Mouse (Mus musculus) olfactory bulb, adult 2 months (tissue): Measurements from ENCODE around the gene Glrx.

Experiments
- CTCF ChIP-seq: fragments of 200-500 bp; IDR thresholded peaks from 2 replicates; pipeline ENCODE4 v1.5.1; 2012; ENCODE audit warnings: low read depth, mild to moderate bottlenecking, low read length, moderate library complexity; ENCODE audit not compliant: insufficient read depth
- POLR2A ChIP-seq: fragments of 200-500 bp; IDR thresholded peaks from 2 replicates; pipeline ENCODE4 v1.6.1; 2012; ENCODE audit warnings: mild to moderate bottlenecking, low read depth, low read length, moderate library complexity; ENCODE audit not compliant: insufficient read depth

DNA sequence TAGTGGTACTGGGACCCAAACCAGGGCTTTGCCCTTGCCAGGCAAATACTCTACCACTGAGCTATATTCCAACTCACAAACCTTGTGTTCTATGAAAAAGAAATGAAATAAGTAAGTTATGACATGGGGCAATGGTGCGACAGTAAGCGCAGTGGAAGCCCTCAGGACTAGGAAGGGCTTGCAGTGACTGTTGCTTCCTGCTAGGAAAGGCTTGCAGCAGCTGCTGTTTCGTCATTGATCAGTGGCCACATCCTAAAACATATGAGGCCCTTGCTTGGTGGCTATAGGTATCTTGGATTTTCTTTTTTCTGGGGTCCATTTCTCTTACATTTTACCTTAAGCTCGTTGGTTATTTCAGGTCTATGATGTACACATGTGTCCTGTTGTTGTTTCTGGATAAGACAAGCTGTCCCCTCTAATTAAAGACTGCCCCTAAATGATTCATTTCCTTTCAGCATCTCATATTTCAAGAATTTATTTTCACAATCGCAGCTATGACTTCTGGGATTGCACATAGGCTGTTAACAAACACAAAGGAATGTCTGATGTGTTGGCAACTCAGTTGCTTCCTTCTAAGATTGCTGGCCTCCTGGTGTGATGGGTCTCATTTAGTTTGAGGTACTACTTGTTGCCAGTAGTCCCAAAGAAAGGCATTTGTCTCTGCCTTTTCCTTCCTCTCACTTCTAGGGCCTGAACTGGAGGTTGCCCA, 14.9 kb upstream of the Glrx start:
- no peak for TF ChIP-seq CTCF
- TF ChIP-seq POLR2A = no peak
